Mouse (Mus musculus): ENCODE data around the gene Scn10a. TPM values are rescaled to one million over a fixed set of nuclear protein-coding genes. Genes with fewer than 3 reads are reported as not detected.

Gene Scn10a
- polyA plus RNA-seq, 1 experiment, result 0.68 TPM

DNA sequence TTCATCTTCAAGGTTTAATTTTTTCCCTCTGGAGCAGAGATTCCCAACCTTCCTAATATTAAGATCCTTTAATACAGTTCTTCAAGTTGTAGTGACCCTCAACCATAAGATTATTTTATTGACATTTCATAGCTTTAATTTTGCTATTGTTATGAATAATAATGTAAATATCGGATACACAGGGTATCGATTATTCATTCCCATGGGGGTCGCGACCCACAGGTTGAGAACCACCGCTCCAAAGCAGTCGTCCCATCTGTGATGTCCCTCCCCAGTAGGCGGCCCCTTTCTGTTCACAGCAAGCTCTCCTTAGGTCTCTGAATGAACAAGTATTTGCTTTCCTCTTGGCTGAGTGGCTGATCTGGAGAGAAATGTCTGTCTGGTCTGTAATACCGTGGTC, 129.5 kb downstream of the Scn10a start:
- peaks cover 2% of the 10 kb centered on the region; the same call in 1 of the 2 replicates for H3K4me1 ChIP-seq (ENCODE audit: control insufficient read depth, insufficient read depth, low read length)
- TF ChIP-seq CTCF (IDR thresholded peaks at IDR 0.05; ENCODE audit: control insufficient read depth, insufficient read depth, insufficient replicate concordance, low read depth, low read length) (no peak), POLR2A (IDR thresholded peaks at IDR 0.05; ENCODE audit: control insufficient read depth, low read depth, low read length) (no peak)
- H3K36me3 ChIP-seq (ENCODE audit: control insufficient read depth, insufficient read depth, low read length), result no peaks in the 10 kb centered on the region

DNA sequence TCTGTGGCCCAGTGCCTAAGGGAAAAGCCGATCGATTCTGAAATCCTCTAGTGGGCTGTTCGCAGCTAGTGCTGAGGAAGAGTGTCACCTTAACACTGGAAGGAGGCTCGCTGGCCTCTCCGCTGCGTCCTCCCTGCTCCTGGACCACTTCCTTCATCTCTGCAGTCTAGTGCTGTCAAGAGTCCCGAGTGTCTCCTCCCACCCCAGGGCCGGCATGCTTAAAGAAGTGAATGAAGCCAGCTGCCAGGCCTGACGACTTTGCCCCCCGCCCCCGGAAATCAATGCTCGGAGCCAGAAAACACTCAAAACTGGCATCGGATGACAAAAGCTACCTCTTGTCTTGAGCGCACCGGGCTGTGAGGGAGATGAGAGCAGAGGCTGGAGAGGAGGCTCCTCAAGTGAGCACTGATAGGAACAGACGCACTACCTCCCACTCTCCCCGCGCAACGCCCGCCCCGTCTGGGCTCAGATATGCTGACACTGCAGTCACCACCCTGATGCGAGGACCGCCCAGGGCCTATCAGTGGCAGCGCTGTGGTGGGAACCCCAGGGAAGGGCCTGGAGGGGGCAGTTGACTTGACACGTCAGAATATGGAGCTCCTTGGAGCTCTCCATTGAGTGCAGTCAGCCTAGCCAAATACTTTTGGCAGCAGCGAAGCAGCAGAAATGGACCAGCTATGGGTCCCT, 130.2 kb downstream of the Scn10a start:
- H3K4me3 ChIP-seq (ENCODE audit: control insufficient read depth, low read depth, low read length), result no peak overlapping the region; the same call in 1 of the 2 replicates
- peaks cover 2% of the 10 kb centered on the region; the same call in 1 of the 2 replicates for H3K4me1 ChIP-seq (ENCODE audit: control insufficient read depth, insufficient read depth, low read length)

More for the DNA sequence above, 129.5 kb downstream of the Scn10a start:
- Histone ChIP-seq H3K27ac (ENCODE audit: control insufficient read depth, insufficient read depth, low read depth, low read length) (no peak overlapping the region), H3K27me3 (ENCODE audit: control insufficient read depth, insufficient read depth, low read length) (no peaks in the 10 kb centered on the region), H3K4me3 (ENCODE audit: control insufficient read depth, low read depth, low read length) (no peak overlapping the region)

DNA sequence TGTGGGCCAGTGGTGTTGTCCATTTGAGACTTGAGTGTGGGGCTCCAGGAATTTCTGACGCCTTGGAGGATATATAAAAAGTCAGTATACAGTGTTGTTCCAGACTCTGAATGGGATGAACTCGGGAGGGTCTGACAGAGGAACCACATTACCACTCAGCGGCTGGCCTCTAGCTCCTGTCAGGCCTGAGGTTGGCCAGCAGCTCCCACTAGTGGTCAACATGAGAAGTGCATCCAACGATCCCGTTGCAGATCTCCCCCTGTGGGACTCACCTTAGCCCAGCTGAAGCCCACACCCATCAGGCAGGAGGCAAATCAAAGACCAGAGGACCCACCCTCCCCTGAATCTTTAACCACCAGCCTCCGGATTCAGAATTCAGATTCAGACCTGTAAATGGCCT, 138.5 kb downstream of the Scn10a start:
- H3K27me3 ChIP-seq (ENCODE audit: control insufficient read depth, insufficient read depth, low read length), result 0 out of 2 replicates have a peak, but pooled peaks cover 2% of the 10 kb centered on the region

More for the DNA sequence above, 130.2 kb downstream of the Scn10a start:
- H3K27me3 ChIP-seq (ENCODE audit: control insufficient read depth, insufficient read depth, low read length), result no peaks in the 10 kb centered on the region
- no peak for TF ChIP-seq CTCF (IDR thresholded peaks at IDR 0.05; ENCODE audit: control insufficient read depth, insufficient read depth, insufficient replicate concordance, low read depth, low read length)
- TF ChIP-seq POLR2A (IDR thresholded peaks at IDR 0.05; ENCODE audit: control insufficient read depth, low read depth, low read length), result no peak
- H3K27ac ChIP-seq (ENCODE audit: control insufficient read depth, insufficient read depth, low read depth, low read length), result no peak overlapping the region
- H3K36me3 ChIP-seq (ENCODE audit: control insufficient read depth, insufficient read depth, low read length), result no peaks in the 10 kb centered on the region

DNA sequence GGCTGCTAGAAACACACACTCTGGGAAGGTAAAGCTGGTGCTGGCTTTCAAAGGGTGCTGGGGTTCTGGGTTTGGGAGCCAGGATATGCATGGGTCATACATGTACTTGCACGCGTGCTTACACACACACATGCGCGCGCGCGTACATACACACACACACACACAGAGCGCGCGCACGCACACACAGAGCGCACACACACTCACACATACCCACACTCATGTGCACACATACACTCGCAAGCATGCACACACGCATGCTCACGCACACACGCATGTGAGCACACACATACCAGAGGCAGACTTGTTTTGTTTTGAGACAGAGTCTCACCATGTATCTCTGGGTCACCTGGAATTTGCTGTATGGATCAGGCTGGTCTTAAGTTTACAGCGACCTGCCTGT, 138.9 kb downstream of the Scn10a start:
- TF ChIP-seq CTCF (IDR thresholded peaks at IDR 0.05; ENCODE audit: control insufficient read depth, insufficient read depth, insufficient replicate concordance, low read depth, low read length), result no peak
- TF ChIP-seq POLR2A (IDR thresholded peaks at IDR 0.05; ENCODE audit: control insufficient read depth, low read depth, low read length), result no peak
- Histone ChIP-seq H3K27ac (ENCODE audit: control insufficient read depth, insufficient read depth, low read depth, low read length) (no peak overlapping the region), H3K27me3 (ENCODE audit: control insufficient read depth, insufficient read depth, low read length) (0 out of 2 replicates have a peak, but pooled peaks cover 2% of the 10 kb centered on the region), H3K36me3 (ENCODE audit: control insufficient read depth, insufficient read depth, low read length) (no peaks in the 10 kb centered on the region), H3K4me3 (ENCODE audit: control insufficient read depth, low read depth, low read length) (no peak overlapping the region), H3K4me1 (ENCODE audit: control insufficient read depth, insufficient read depth, low read length) (peaks cover 6% of the 10 kb centered on the region; the same call in 1 of the 2 replicates)

More for the DNA sequence above, 138.5 kb downstream of the Scn10a start:
- no peak overlapping the region for H3K27ac ChIP-seq (ENCODE audit: control insufficient read depth, insufficient read depth, low read depth, low read length)
- H3K36me3 ChIP-seq (ENCODE audit: control insufficient read depth, insufficient read depth, low read length), result no peaks in the 10 kb centered on the region
- no peak for TF ChIP-seq POLR2A (IDR thresholded peaks at IDR 0.05; ENCODE audit: control insufficient read depth, low read depth, low read length)
- peak; percentile 100 for TF ChIP-seq CTCF (IDR thresholded peaks at IDR 0.05; ENCODE audit: control insufficient read depth, insufficient read depth, insufficient replicate concordance, low read depth, low read length)
- H3K4me1 ChIP-seq (ENCODE audit: control insufficient read depth, insufficient read depth, low read length), result peaks cover 6% of the 10 kb centered on the region; the same call in 1 of the 2 replicates
- H3K4me3 ChIP-seq (ENCODE audit: control insufficient read depth, low read depth, low read length), result no peak overlapping the region

DNA sequence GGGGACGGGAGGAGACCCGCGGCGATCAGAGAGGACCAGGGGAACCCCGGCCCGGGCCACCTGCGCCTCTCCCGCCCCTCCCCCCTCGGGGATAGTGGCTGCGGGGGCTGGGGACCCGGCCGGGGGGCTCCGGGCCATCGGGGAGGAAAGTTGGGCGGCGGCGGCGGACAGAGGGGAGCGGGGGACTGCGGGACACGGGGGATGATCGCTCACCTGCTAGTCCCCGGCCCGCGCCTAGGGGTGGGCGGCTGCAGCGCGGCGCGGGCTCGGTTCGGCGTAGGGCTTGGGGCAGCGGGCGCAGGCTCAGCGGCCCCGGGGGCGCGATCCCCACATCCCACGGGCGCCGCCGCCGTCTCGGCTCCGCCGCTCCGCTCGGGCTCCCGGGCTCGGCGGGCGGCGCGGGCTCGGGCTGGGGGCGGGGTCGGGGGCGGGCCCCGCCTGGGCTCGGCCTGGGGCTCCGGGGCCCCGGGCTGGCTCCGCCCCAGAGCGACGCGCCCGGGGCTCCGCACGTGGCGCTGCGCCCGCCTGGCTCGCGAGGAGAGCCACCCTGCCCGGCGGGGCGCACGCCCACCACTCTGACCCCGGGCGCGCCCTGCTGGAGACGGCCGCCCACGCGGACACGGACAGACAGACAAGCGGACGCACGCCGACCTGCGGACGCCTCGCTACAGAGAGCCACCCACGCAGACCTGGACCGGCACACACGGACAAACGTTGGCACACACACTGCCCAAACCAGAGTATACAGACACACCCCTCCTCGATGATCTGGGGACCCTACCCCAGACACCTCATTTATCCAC, 140.3 kb downstream of the Scn10a start, which contains the start of gene Scn5a:
TSS of gene Scn5a (minus strand) at position 381 of the 803 bp plus-strand sequence.
- Histone ChIP-seq H3K4me3 (ENCODE audit: control insufficient read depth, low read depth, low read length) (peak within 1 kb of the TSS; percentile 54), H3K27me3 (ENCODE audit: control insufficient read depth, insufficient read depth, low read length) (0 out of 2 replicates have a peak, but pooled peaks cover 2% of the 10 kb centered on the region), H3K27ac (ENCODE audit: control insufficient read depth, insufficient read depth, low read depth, low read length) (no peak within 1 kb of the TSS), H3K4me1 (ENCODE audit: control insufficient read depth, insufficient read depth, low read length) (peaks cover 6% of the 10 kb centered on the region; the same call in 1 of the 2 replicates), H3K36me3 (ENCODE audit: control insufficient read depth, insufficient read depth, low read length) (no peaks in the 10 kb centered on the region)
- TF ChIP-seq CTCF (IDR thresholded peaks at IDR 0.05; ENCODE audit: control insufficient read depth, insufficient read depth, insufficient replicate concordance, low read depth, low read length) (no peak), POLR2A (IDR thresholded peaks at IDR 0.05; ENCODE audit: control insufficient read depth, low read depth, low read length) (no peak)

DNA sequence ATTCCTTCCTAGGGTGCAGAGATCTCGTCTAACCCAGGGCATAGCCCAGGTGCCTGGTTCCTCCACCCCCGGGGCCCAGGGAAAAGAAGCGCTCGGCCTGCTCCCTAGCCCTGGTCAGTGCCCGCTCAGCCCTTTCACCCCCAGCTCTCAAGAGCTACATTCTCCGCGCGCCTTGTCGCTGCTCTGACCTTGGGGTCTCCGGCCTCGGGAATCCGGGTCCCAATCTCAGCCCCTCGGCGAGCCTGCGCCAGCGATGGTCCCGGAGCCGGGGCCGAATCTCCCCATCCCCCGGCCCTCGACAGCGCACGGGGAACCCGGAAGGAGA, 140.8 kb downstream of the Scn10a start:
- Histone ChIP-seq H3K27me3 (ENCODE audit: control insufficient read depth, insufficient read depth, low read length) (0 out of 2 replicates have a peak, but pooled peaks cover 2% of the 10 kb centered on the region), H3K27ac (ENCODE audit: control insufficient read depth, insufficient read depth, low read depth, low read length) (no peak overlapping the region)
- TF ChIP-seq CTCF (IDR thresholded peaks at IDR 0.05; ENCODE audit: control insufficient read depth, insufficient read depth, insufficient replicate concordance, low read depth, low read length), result no peak

DNA sequence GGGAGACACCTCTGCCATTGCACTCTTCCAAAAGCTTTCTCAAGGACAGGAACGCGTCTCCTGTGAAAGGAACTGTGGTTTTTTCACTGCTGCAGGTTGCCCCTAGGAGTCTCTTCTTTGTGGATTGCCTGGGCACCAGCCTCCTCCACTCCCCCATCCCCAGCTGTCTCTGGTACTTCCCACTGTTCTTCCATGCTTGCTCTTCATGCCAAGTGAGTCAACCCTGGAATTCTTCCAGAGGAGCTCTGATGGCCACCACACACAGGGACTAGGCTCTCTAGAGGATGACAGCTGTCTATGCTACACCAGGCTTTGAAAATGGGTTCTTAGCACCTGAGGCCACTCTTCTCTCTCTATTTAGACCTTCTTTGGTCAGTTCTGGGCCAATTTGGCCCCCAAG, 142.1 kb downstream of the Scn10a start:
- TF ChIP-seq CTCF (IDR thresholded peaks at IDR 0.05; ENCODE audit: control insufficient read depth, insufficient read depth, insufficient replicate concordance, low read depth, low read length) (no peak), POLR2A (IDR thresholded peaks at IDR 0.05; ENCODE audit: control insufficient read depth, low read depth, low read length) (no peak)
- Histone ChIP-seq H3K27ac (ENCODE audit: control insufficient read depth, insufficient read depth, low read depth, low read length) (no peak overlapping the region), H3K36me3 (ENCODE audit: control insufficient read depth, insufficient read depth, low read length) (no peaks in the 10 kb centered on the region), H3K4me3 (ENCODE audit: control insufficient read depth, low read depth, low read length) (no peak overlapping the region), H3K4me1 (ENCODE audit: control insufficient read depth, insufficient read depth, low read length) (peaks cover 6% of the 10 kb centered on the region; the same call in 1 of the 2 replicates), H3K27me3 (ENCODE audit: control insufficient read depth, insufficient read depth, low read length) (0 out of 2 replicates have a peak, but pooled peaks cover 2% of the 10 kb centered on the region)

More for the DNA sequence above, 140.8 kb downstream of the Scn10a start:
- no peaks in the 10 kb centered on the region for H3K36me3 ChIP-seq (ENCODE audit: control insufficient read depth, insufficient read depth, low read length)
- peak overlapping the region; percentile 32 for H3K4me3 ChIP-seq (ENCODE audit: control insufficient read depth, low read depth, low read length)
- H3K4me1 ChIP-seq (ENCODE audit: control insufficient read depth, insufficient read depth, low read length), result peaks cover 6% of the 10 kb centered on the region; the same call in 1 of the 2 replicates

Data from testis, adult 2 months (tissue).